Mouse (Mus musculus): ENCODE measurements around the gene Ddx5. TPM values are rescaled to one million over a fixed set of nuclear protein-coding genes. Genes with fewer than 3 reads are reported as not detected.

Ddx5 gene
- polyA plus RNA-seq, 1 experiment from 2014 or later, result 757 TPM

DNA sequence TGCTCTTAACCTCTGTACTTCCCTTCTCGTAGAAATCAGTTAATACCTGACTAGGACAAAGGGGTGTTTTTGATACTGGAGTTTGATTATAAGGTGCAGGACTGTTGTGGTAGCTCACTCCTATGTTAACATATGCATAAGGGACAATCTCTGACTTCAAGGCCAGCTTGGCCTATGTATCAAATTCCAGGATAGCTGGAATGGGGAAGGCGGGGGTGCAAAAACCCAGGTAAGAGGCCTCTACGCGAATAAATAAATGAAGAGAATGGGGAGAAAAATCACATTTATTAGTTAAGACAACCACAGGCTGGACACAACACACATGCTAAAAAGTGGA lies 8.9 kb downstream of the Ddx5 start:
- no peak for DNase-seq (ENCODE audit: low read depth, low spot score)
- TF ChIP-seq CTCF (IDR thresholded peaks at IDR 0.05), result no peak
- H3K27me3 ChIP-seq, result no peaks in the 10 kb centered on the region
- ChIA-PET CTCF (interaction anchor here (1.4 to 1.7 kb wide), 2 partner anchors 11 to 38 kb away, joined by 4 to 5 read pairs; no protein-coding TSS in a partner anchor), POLR2A (interaction anchor here (2.2 kb wide), 1 partner anchor 8 kb away, joined by 16 read pairs; the partner anchor contains the start of genes Cep95 and Ddx5)
- ATAC-seq, result peak; percentile 10
- in situ Hi-C loops (cut with MboI; ENCODE audit: low pct_unique_long_range_greater_than_20kb), result no loop called here

DNA sequence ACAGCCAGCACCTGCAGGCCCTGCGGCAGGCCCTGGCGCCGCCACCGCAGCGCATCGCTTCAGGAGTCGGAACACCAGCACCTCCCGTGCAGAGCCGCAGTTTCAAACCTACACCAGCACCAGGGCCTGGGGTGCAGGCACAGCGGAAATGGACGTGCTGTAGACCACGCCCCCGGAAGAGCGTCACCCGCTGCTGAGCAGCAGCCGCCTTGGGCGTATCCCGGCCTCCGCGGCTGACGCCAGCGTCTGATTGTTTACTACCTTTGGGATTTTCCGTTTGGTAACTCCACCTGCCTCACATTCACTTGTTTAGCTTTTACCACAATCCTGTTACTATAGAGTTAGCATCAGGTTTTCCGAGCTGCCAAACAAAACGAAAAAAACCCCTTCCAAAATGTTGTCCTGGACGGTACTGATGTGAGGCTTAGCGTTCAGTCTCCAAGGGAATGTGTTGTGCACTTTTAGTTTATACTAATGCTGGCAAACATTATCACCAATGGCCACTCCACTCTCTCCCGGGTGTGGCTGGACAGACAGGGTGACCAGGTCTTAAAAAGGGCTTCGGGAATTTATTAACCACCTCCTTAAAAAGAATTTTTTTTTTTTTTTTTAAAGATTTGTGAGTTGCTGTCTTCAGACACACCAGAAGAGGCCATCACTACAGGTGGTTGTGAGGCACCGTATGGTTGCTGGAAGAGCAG lies 9.4 kb downstream of the Ddx5 start, which contains the start of gene Polg2:
TSS of gene Polg2 (minus strand) at position 150 of the 701 bp plus-strand sequence.
- no peaks in the 10 kb centered on the region for H3K27me3 ChIP-seq
- ATAC-seq, result peak; percentile 95
- POLR2A ChIA-PET, result interaction anchor here (0.7 to 2.2 kb wide), 2 partner anchors 9 to 179 kb away, joined by 3 to 16 read pairs; partner anchors contain the start of genes Cep95 and Ddx5
- no peak for TF ChIP-seq CTCF (IDR thresholded peaks at IDR 0.05)
- CTCF ChIA-PET, result interaction anchor here (1.4 to 1.7 kb wide), 2 partner anchors 11 to 37 kb away, joined by 4 to 5 read pairs; no protein-coding TSS in a partner anchor
- peak; percentile 63 for DNase-seq (ENCODE audit: low read depth, low spot score)
- in situ Hi-C loops (cut with MboI; ENCODE audit: low pct_unique_long_range_greater_than_20kb), result no loop called here

DNA sequence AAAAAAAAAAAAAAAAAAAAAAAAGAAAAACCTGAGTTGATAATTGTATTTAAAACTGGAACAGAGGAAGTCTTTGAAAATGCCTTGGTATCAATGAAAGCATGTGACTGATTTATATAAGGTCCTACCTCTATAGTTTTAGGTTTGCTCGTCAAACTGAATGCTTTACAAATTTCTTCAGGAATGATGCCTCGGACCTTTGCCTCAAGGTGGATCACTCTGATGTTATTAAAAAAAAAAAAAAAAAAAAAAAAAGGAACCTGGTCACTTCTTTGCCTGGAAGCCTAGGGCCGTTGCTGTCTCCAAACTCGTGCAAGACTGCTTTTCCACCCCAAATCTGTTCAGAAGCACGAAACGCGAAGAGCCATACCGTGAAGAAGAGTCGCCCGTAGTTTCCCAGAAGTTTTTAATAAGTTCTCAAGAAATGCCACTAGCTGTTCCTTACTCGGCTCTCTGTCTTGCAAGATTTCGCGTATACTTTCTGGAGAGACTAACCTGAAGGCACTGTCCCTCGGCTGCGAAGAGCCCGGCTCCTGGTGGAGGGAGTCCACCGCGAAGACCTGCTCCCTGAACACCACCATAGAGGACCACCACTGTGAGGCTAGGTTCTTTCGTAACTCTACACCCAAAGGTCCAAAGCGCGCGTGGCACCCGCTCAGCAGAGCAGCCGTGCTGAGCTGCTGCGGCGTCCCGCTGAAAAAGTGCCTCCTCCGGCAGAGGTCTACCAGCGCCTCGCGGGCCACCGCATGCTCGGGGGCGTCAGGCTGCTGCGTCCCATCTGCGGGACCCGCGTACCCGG lies 10.2 kb downstream of the Ddx5 start:
- DNase-seq (ENCODE audit: low read depth, low spot score), result no peak
- POLR2A ChIA-PET, result interaction anchor here (0.7 to 2.2 kb wide), 2 partner anchors 9 to 180 kb away, joined by 3 to 16 read pairs; partner anchors contain the start of genes Cep95 and Ddx5
- TF ChIP-seq CTCF (IDR thresholded peaks at IDR 0.05), result no peak
- CTCF ChIA-PET, result interaction anchor here (1.2 to 1.7 kb wide), 3 partner anchors 12 to 36 kb away, joined by 3 to 5 read pairs (median 4); no protein-coding TSS in a partner anchor
- peak; percentile 49 for ATAC-seq
- no peaks in the 10 kb centered on the region for H3K27me3 ChIP-seq
- in situ Hi-C loops (cut with MboI; ENCODE audit: low pct_unique_long_range_greater_than_20kb), result no loop called here

DNA sequence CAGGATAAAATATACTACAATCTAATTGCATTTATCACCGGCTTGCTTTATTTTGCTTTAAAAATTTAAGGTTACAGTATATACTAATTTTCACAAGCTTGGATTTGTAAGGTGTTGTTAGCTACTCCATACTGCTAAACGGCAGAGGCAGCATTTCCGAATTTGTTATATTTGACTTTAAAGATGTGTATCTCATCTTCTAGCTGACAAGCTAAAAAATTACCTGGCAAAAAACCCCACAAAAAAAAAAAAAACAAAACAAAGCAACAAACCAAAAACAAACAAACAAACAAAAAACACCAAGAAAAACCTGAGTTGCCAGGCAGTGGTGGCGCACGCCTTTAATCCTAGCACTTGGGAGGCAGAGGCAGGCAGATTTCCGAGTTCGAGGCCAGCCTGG lies 10.9 kb downstream of the Ddx5 start:
- no peak for TF ChIP-seq CTCF (IDR thresholded peaks at IDR 0.05)
- ATAC-seq (no peak), DNase-seq (ENCODE audit: low read depth, low spot score) (no peak)
- no peaks in the 10 kb centered on the region for H3K27me3 ChIP-seq
- POLR2A ChIA-PET, result interaction anchor here (1.5 to 2.2 kb wide), 3 partner anchors 9 to 11 kb away, joined by 5 to 16 read pairs (median 5); partner anchors contain the start of genes Cep95 and Ddx5
- in situ Hi-C loops (cut with MboI; ENCODE audit: low pct_unique_long_range_greater_than_20kb), result no loop called here
- CTCF ChIA-PET, result interaction anchor here (0.6 to 1.2 kb wide), 3 partner anchors 14 to 403 kb away, joined by 3 read pairs; no protein-coding TSS in a partner anchor

- DNase-seq (ENCODE audit: low read depth, low spot score), result no peak
- CTCF ChIA-PET, result interaction anchor here (1.0 kb wide), 1 partner anchor 35 kb away, joined by 3 read pairs; no protein-coding TSS in a partner anchor
- H3K27me3 ChIP-seq, result no peaks in the 10 kb centered on the region
- no peak for TF ChIP-seq CTCF (IDR thresholded peaks at IDR 0.05)
- in situ Hi-C loops (cut with MboI; ENCODE audit: low pct_unique_long_range_greater_than_20kb), result no loop called here
- POLR2A ChIA-PET, result interaction anchor here (1.5 to 2.0 kb wide), 2 partner anchors 10 to 11 kb away, joined by 5 read pairs; partner anchors contain the start of genes Cep95 and Ddx5
- no peak for ATAC-seq
These were observed 11.6 kb downstream of the Ddx5 start for GRCm38 (mm10) chr11:106777395-106777794.

DNA sequence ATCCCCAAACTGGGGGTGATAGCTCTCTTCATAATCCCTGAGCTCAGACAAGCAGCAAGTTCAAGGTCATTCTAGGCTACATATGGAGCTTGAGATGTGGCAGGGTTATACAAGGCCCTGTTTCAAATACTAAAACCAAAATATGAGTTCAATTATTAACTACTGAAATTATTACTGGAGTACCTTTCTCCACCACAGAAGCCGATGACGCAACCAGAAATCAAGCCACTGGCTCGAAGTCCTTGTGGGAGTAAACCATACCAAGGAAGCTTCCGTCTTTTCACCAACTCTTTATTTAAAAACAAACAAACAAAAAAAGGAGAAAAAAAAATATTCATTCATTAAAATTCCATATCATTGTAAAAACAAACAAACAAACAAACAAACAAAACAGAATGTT lies 12.0 kb downstream of the Ddx5 start:
- DNase-seq (ENCODE audit: low read depth, low spot score) (no peak), ATAC-seq (no peak)
- POLR2A ChIA-PET, result interaction anchor here (1.5 to 2.0 kb wide), 2 partner anchors 10 to 12 kb away, joined by 5 read pairs; partner anchors contain the start of genes Cep95 and Ddx5
- TF ChIP-seq CTCF (IDR thresholded peaks at IDR 0.05), result no peak
- CTCF ChIA-PET, result interaction anchor here (1.0 kb wide), 1 partner anchor 34 kb away, joined by 3 read pairs; no protein-coding TSS in a partner anchor
- in situ Hi-C loops (cut with MboI; ENCODE audit: low pct_unique_long_range_greater_than_20kb), result no loop called here
- no peaks in the 10 kb centered on the region for H3K27me3 ChIP-seq

DNA sequence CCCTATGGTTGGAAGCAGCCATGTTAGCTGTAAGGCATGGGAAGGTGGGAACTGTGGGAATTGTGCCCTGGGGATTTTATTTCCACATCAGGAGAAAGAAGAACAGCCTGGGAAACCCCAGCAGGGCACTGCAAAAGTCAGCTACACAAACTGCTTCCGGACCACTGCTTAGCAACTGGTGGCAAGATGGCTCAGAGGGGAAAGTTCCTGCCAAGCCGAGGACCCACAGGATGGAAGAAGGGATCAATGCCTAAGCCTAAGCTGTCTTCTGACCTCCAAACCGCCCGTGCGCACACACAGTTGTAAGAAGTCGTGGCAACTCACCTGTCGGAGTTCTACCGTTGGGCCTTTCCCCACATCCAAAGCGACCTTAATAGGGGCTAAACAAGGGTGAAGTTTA lies 15.9 kb downstream of the Ddx5 start:
- no peak for ATAC-seq
- no peaks in the 10 kb centered on the region for H3K27me3 ChIP-seq
- in situ Hi-C loops (cut with MboI; ENCODE audit: low pct_unique_long_range_greater_than_20kb), result loop anchor here (25.0 kb wide), 1 partner anchor 261 kb away; no protein-coding TSS in a partner anchor
- CTCF ChIA-PET, result interaction anchor here (1.7 kb wide), 1 partner anchor 11 kb away, joined by 5 read pairs; no protein-coding TSS in a partner anchor
- no peak for TF ChIP-seq CTCF (IDR thresholded peaks at IDR 0.05)
- POLR2A ChIA-PET, result no interaction called here
- DNase-seq (ENCODE audit: low read depth, low spot score), result no peak

DNA sequence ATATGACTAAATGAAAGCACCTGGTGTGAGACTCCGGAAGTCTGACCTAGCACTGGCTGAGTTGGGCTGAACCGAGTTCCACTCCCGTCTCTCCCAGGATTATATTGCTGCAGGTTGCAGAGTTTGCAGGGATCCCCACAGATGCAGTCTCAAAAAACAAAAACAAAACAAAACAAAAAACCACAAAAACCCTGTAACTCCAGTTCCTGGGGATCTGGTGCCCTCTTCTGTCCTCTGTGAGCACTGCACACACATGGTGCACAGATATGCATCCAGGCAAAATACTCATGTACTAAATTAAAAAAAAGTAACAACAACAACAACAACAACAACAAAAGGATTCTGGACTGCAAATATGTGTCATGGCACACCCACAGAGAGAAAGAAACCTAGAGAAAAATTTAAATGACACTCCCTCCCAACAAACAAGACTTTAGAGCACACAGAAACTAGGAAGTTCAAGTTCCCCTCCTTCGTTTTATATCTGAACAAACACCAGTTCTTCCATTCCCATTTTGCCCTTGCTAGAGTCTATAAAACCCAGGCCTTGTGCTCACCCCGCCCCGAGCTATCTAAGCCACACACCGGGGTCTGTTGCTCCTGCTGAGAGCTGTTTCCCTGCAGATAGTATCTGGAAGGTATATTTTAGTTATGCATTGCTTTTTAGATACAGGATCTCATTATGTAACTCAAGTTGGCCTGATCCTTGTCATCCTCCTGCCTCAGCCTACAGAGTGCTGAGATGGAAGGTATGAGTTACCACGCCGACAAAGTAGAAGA lies 18.6 kb downstream of the Ddx5 start:
- ChIA-PET CTCF (interaction anchor here (0.7 kb wide), 1 partner anchor 11 kb away, joined by 3 read pairs; no protein-coding TSS in a partner anchor), POLR2A (no interaction called here)
- ATAC-seq, result no peak
- in situ Hi-C loops (cut with MboI; ENCODE audit: low pct_unique_long_range_greater_than_20kb), result loop anchor here (25.0 kb wide), 1 partner anchor 258 kb away; no protein-coding TSS in a partner anchor
- no peaks in the 10 kb centered on the region for H3K27me3 ChIP-seq
- no peak for DNase-seq (ENCODE audit: low read depth, low spot score)
- TF ChIP-seq CTCF (IDR thresholded peaks at IDR 0.05), result peak; percentile 79

- POLR2A ChIA-PET, result no interaction called here
- DNase-seq (ENCODE audit: low read depth, low spot score) (no peak), ATAC-seq (no peak)
- in situ Hi-C loops (cut with MboI; ENCODE audit: low pct_unique_long_range_greater_than_20kb), result loop anchor here (25.0 kb wide), 1 partner anchor 255 kb away; no protein-coding TSS in a partner anchor
- CTCF ChIA-PET, result no interaction called here
- peak; percentile 47 for TF ChIP-seq CTCF (IDR thresholded peaks at IDR 0.05)
- no peaks in the 10 kb centered on the region for H3K27me3 ChIP-seq
These were observed 21.5 kb downstream of the Ddx5 start for GRCm38 (mm10) chr11:106767516-106767915.
